Mouse (Mus musculus) right cerebral cortex, postnatal 36 days (tissue): ENCODE data around the gene Arid1a.

ENCODE experiments used
- DNase-seq, 2 experiments: peaks; one replicate each; pipeline ENCODE4 v3.0.0; 2022; ENCODE audit warnings: low spot score in 2 of 2, mixed read lengths in 1 of 2

Arid1a gene

GRCm38 (mm10) chr4:133735282-133735681 is 21.3 kb downstream of the Arid1a start:
- DNase-seq = no peak

- no peak for DNase-seq
These were observed 26.4 kb downstream of the Arid1a start for GRCm38 (mm10) chr4:133730122-133730521.

GRCm38 (mm10) chr4:133729541-133730093 is 27.0 kb downstream of the Arid1a start:
- peak; percentile 83 to 91 for DNase-seq

GRCm38 (mm10) chr4:133729007-133729406 is 27.6 kb downstream of the Arid1a start:
- no peak for DNase-seq

- DNase-seq = no peak
These were observed 28.3 kb downstream of the Arid1a start for GRCm38 (mm10) chr4:133728256-133728655.

GRCm38 (mm10) chr4:133725706-133726105 is 30.9 kb downstream of the Arid1a start:
- no peak for DNase-seq

GRCm38 (mm10) chr4:133719791-133720190 is 36.8 kb downstream of the Arid1a start:
- no peak for DNase-seq

GRCm38 (mm10) chr4:133712755-133713154 is 43.8 kb downstream of the Arid1a start:
- no peak for DNase-seq

- no peak for DNase-seq
These were observed 45.1 kb downstream of the Arid1a start for GRCm38 (mm10) chr4:133711307-133712076.

- DNase-seq = no peak
These were observed 47.2 kb downstream of the Arid1a start for GRCm38 (mm10) chr4:133709395-133709794.

- DNase-seq = no peak
These were observed 49.1 kb downstream of the Arid1a start for GRCm38 (mm10) chr4:133707464-133707863.

- peak; percentile 32 to 69 for DNase-seq
These were observed 49.6 kb downstream of the Arid1a start for GRCm38 (mm10) chr4:133706956-133707355.

- no peak for DNase-seq
These were observed 51.5 kb downstream of the Arid1a start for GRCm38 (mm10) chr4:133705062-133705461.

GRCm38 (mm10) chr4:133700905-133701368 is 55.6 kb downstream of the Arid1a start:
- DNase-seq = peak; percentile 43 to 52

- DNase-seq = no peak
These were observed 61.2 kb downstream of the Arid1a start for GRCm38 (mm10) chr4:133695363-133695762.

GRCm38 (mm10) chr4:133690252-133690651 is 66.3 kb downstream of the Arid1a start:
- DNase-seq = no peak

- DNase-seq = no peak
These were observed 68.0 kb downstream of the Arid1a start for GRCm38 (mm10) chr4:133688417-133689067.

- DNase-seq = no peak
These were observed 69.4 kb downstream of the Arid1a start for GRCm38 (mm10) chr4:133687126-133687525.

GRCm38 (mm10) chr4:133686512-133686911 is 70.1 kb downstream of the Arid1a start:
- DNase-seq = no peak

GRCm38 (mm10) chr4:133680206-133680786 is 76.3 kb downstream of the Arid1a start:
- no peak for DNase-seq

- no peak for DNase-seq
These were observed 76.9 kb downstream of the Arid1a start for GRCm38 (mm10) chr4:133679629-133680028.

GRCm38 (mm10) chr4:133677266-133677665 is 79.3 kb downstream of the Arid1a start:
- no peak for DNase-seq
